Mouse (Mus musculus): ENCODE measurements around the gene Dph1.

Gene Dph1

DNA sequence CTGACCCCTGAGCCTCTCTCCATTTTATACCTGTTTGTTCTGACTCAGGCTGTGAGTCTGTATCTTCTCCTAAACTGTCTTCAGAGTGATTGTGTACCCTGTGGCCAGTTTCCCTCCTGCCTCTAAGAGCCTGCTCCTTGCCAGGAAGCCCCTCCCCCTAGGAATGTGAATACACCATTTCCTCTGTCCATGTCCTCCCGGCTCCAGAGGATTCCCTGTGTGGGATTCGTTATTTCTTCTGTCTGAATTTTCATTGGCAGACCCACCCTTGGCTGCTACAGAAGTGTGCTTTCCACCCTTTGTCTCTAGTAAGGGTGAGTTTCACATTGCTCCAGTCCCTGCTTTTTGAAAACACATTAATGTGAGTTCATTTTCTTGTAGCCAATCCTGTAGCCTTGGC is 57.1 kb downstream of the Dph1 start:
- DNase-seq (ENCODE audit: low read depth) = no peak

DNA sequence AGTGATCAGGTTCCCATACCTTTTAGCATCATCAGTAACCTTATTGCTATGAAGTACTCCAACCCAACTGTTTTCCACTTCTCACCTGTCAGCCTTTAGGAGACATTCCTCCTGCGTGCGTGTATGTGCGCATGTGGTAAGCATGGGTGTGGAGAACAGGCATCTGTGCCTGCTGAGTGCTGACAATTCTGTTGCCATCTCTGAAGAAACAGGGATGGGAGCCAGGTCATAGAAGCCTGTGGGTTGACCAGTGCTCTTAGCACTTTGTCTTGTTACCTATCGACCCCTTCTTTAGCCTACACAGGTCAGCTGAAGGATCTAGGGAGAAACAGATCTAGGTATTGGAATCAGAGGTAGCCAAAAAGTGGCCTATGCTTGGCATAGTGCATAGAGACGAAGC is 57.6 kb downstream of the Dph1 start:
- no peak for DNase-seq (ENCODE audit: low read depth)

DNA sequence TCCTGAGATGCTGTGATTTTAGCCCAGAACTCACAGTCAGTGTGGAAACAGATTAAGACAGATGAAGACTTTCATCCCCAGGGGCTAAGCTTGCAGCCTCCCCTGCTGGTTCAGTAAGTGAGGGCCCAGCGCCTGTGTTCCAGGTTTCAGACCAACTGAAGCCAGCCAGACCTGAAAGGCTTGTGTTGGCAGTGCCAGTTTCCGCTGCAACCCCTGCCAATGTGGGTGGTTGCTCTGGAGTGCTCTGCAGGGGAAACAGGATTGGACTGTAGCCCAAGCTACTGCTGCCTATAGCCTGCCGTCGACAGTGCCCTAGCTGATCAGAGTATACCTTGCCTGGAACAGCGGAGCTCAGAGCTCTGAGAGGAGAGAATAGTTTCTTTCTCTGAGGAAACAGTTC is 58.8 kb downstream of the Dph1 start:
- no peak for DNase-seq (ENCODE audit: low read depth)

DNA sequence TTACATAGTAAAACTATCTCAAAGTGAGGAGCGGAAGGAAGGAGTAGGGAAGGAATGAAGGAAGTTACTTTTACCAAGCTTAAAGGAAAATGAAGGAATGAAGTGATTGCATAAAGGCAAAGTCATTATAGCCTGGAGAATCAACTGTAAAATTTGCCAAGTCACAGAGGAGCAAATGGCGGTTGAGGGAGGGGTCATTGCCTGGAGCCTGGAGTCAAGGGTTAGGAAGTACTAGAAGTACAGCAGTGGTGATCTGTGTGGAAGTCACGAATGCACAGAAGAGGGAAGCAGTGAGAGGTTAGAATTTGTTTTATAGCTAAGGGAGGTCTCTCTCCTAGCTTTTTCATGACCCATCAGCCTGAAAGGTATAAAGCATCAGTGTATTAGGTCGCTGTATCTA is 59.7 kb downstream of the Dph1 start:
- no peak for DNase-seq (ENCODE audit: low read depth)

DNA sequence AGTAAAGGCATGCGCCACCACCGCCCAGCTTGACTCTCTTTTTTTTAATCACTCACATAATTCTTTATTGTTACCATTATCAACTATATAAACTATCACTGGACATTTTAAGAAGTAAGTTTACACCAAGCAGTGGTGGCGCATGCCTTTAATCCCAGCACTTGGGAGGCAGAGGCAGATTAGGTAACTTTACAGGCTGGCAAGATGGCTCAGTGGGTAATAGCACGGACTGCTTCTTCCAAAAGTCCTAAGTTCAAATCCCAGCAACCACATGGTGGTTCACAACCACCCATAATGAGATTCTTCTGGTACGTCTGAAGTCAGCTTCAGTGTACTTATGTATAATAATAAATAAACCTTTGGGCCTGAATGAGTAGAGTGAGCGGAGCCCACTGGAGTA is 61.6 kb downstream of the Dph1 start:
- DNase-seq (ENCODE audit: low read depth) = no peak
